ENCODE assay signal across 22 mouse cellular contexts in the genomic region with DNA sequence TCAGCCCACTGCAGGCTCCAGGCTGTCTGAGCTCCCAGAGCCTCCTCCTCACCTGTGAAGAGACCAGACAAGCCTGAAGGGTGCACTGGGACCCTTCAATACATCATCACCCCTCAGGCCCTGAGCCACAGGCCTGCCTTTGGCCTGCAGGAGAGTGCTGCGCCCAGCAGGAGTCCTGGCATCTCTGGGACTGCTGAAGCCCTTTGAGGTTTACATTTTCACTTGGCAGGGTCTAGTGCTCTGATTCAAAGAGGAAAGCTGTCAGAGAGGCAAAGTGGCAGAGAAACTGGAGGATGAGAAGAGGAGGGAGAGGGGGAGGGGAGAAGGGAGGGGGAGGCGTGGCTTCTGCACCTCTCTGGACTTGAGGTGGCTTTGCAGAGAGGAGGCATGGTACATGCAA. TPM values are rescaled to one million over a fixed set of nuclear protein-coding genes. Genes with fewer than 3 reads are reported as not detected.
DNase-seq lines count a peak whose midpoint lies in the region; ATAC-seq lines count a peak whose summit lies in the region.
"Had no signal": no experiment of that assay in that cellular context is flagged by ENCODE, and none has a peak within 500 bp of the region (broad histone marks: within the 10 kb centered on the region; RNA-seq: fewer than 3 reads in every experiment).

No protein-coding gene starts in this region.

- no peak overlapping the region for H3K4me2 ChIP-seq in heart, embryonic 15.5 days
- H3K4me2 ChIP-seq in midbrain, embryonic 12.5 days (replicated peaks), result no peak overlapping the region
- no peak overlapping the region for H3K4me2 ChIP-seq in midbrain, embryonic 13.5 days (replicated peaks)
- no peak overlapping the region for H3K4me2 ChIP-seq in forebrain, embryonic 13.5 days
- H3K4me2 ChIP-seq: liver, embryonic 11.5 days had no signal

- DNase-seq in heart, adult 8-10 months (ENCODE audit: low spot score), result no peak
- DNase-seq in yolk sac, embryonic 10.5 days (ENCODE audit: low spot score), result no peak
- DNase-seq in urinary bladder, postnatal 14 days (ENCODE audit: low spot score), result no peak
- DNase-seq: adrenal gland, adult 2 months; cerebellum, adult 8-10 months; kidney, adult 8-10 months; kidney, postnatal 36 days; lung, adult 18-20 months; lung, postnatal 4 days; right cerebral cortex, postnatal 14 days; spleen, adult 18-20 months had no signal

- no peak overlapping the region for H3K4me3 ChIP-seq in heart, embryonic 15.5 days
- no peak overlapping the region for H3K4me3 ChIP-seq in midbrain, embryonic 12.5 days
- H3K4me3 ChIP-seq in midbrain, embryonic 13.5 days (replicated peaks), result no peak overlapping the region
- H3K4me3 ChIP-seq in forebrain, embryonic 13.5 days, result no peak overlapping the region
- H3K4me3 ChIP-seq: left cerebral cortex, adult 2 months; midbrain, embryonic 10.5 days had no signal

- H3K27me3 ChIP-seq in heart, embryonic 15.5 days, result no peaks in the 10 kb centered on the region
- H3K27me3 ChIP-seq in midbrain, embryonic 12.5 days, result 0 out of 2 replicates have a peak, but pooled peaks cover 5% of the 10 kb centered on the region
- H3K27me3 ChIP-seq in midbrain, embryonic 13.5 days, result no peaks in the 10 kb centered on the region
- no peaks in the 10 kb centered on the region for H3K27me3 ChIP-seq in forebrain, embryonic 13.5 days

- no peak overlapping the region for H3K27ac ChIP-seq in heart, embryonic 15.5 days
- no peak overlapping the region for H3K27ac ChIP-seq in midbrain, embryonic 12.5 days (replicated peaks)
- no peak overlapping the region for H3K27ac ChIP-seq in midbrain, embryonic 13.5 days
- peak overlapping the region; percentile 68 for H3K27ac ChIP-seq in forebrain, embryonic 13.5 days
- H3K27ac ChIP-seq: left cerebral cortex, adult 2 months; midbrain, embryonic 10.5 days had no signal

- no peak overlapping the region for H3K9ac ChIP-seq in heart, embryonic 15.5 days
- no peak overlapping the region for H3K9ac ChIP-seq in midbrain, embryonic 12.5 days (replicated peaks)
- no peak overlapping the region for H3K9ac ChIP-seq in midbrain, embryonic 13.5 days (replicated peaks)
- no peak overlapping the region for H3K9ac ChIP-seq in forebrain, embryonic 13.5 days

- peak; percentile 61; the same call in 1 of the 2 replicates for ATAC-seq in heart, embryonic 15.5 days (replicated peaks; ENCODE audit: insufficient number of reproducible peaks, insufficient read depth, low FRiP score, low read depth)
- 0 out of 2 replicates have a peak, but pooled peaks have one; percentile 30 for ATAC-seq in midbrain, embryonic 12.5 days (ENCODE audit: low FRiP score, low read depth)
- ATAC-seq in midbrain, embryonic 13.5 days, result no peak
- ATAC-seq in forebrain, embryonic 13.5 days, result peak; percentile 73
- ATAC-seq: inflammation-experienced regulatory T-cells, adult 6 months had no signal

- WGBS in heart, embryonic 15.5 days, result 49% methylated on average over 2 of the region's 2 CpGs
- 56% methylated on average over 2 of the region's 2 CpGs for WGBS in midbrain, embryonic 12.5 days
- 63% methylated on average over 2 of the region's 2 CpGs for WGBS in midbrain, embryonic 13.5 days
- 48% methylated on average over 2 of the region's 2 CpGs for WGBS in forebrain, embryonic 13.5 days

- H3K4me1 ChIP-seq in heart, embryonic 15.5 days (replicated peaks), result peaks cover 10% of the 10 kb centered on the region
- H3K4me1 ChIP-seq in midbrain, embryonic 12.5 days, result peaks cover 26% of the 10 kb centered on the region
- peaks cover 21% of the 10 kb centered on the region for H3K4me1 ChIP-seq in midbrain, embryonic 13.5 days (replicated peaks)
- H3K4me1 ChIP-seq in forebrain, embryonic 13.5 days, result peaks cover 30% of the 10 kb centered on the region

- no peaks in the 10 kb centered on the region for H3K9me3 ChIP-seq in heart, embryonic 15.5 days (replicated peaks)
- no peaks in the 10 kb centered on the region for H3K9me3 ChIP-seq in midbrain, embryonic 12.5 days
- H3K9me3 ChIP-seq in midbrain, embryonic 13.5 days, result no peaks in the 10 kb centered on the region
- H3K9me3 ChIP-seq in forebrain, embryonic 13.5 days (replicated peaks), result no peaks in the 10 kb centered on the region
- H3K9me3 ChIP-seq: midbrain, embryonic 10.5 days had no signal

- H3K36me3 ChIP-seq in heart, embryonic 15.5 days, result no peaks in the 10 kb centered on the region
- H3K36me3 ChIP-seq in midbrain, embryonic 12.5 days, result no peaks in the 10 kb centered on the region
- H3K36me3 ChIP-seq in midbrain, embryonic 13.5 days, result no peaks in the 10 kb centered on the region
- H3K36me3 ChIP-seq in forebrain, embryonic 13.5 days (ENCODE audit: poor library complexity, severe bottlenecking), result no peaks in the 10 kb centered on the region
- H3K36me3 ChIP-seq: midbrain, embryonic 10.5 days had no signal

RNA-seq across cellular contexts. Expression of gene Nog, which starts 44.2 kb away (rescaled TPM):
- 0.24 and 0.42 TPM in 2 replicates for polyA plus RNA-seq in heart, embryonic 15.5 days (2015; fragmentation: Nextera tagmentation; extraction: Ambion mirVana)
- under 1 TPM in 3 of 4 experiments, not detected in 1; 0.19 to 0.52 (median 0.52) TPM for total RNA-seq in heart, adult 8-10 months (2022)
- 6.0 and 6.3 TPM in 2 replicates for polyA plus RNA-seq in midbrain, embryonic 12.5 days (2016; fragmentation: Nextera tagmentation; extraction: Ambion mirVana)
- 2.7 and 3.2 TPM in 2 replicates for polyA plus RNA-seq in midbrain, embryonic 13.5 days (2015; fragmentation: Nextera tagmentation; extraction: Ambion mirVana)
- 2.6 and 3.3 TPM in 2 replicates for polyA plus RNA-seq in forebrain, embryonic 13.5 days (2015; fragmentation: Nextera tagmentation; extraction: Ambion mirVana)
- total RNA-seq: granulocyte monocyte progenitor cell, adult 5-6 weeks; hematopoietic stem cell, adult 5-6 weeks; neutrophil, adult 5-6 weeks had no signal
- polyA plus RNA-seq: inflammation-experienced regulatory T-cells, adult 6 months had no signal
